Mouse (Mus musculus) intestine, embryonic 14.5 days (tissue): ENCODE measurements at regions not wholly inside any gene's neighbourhood (a gene's known extent, or its start where the extent isn't known, plus 50 kb on each side); places are given as distances from the start of the nearest gene placed in this dataset.

Source experiments
- ATAC-seq: fragments of 200-750 bp; cut with Nextera tagmentation; replicated peaks from 2 replicates; pipeline ENCODE4 v1.8.0; 2017; ENCODE audit warnings: low read depth, moderate number of reproducible peaks, moderate TSS enrichment, moderate library complexity; ENCODE audit not compliant: low FRiP score, low TSS enrichment
- DNase-seq: peaks from one replicate; pipeline ENCODE4 v3.0.0-alpha.2; 2018; ENCODE audit warnings: low spot score
- H3K27ac ChIP-seq: fragments of 300-500 bp; sonication (generic); 2 replicates; pipeline ENCODE4 v1.5.1; 2014; ENCODE audit warnings: low read depth, mild to moderate bottlenecking, control low read depth
- H3K27me3 ChIP-seq: fragments of 300-500 bp; sonication (generic); replicated peaks from 2 replicates; pipeline ENCODE4 v1.6.1; 2014; ENCODE audit warnings: low read length, control low read depth; ENCODE audit not compliant: control insufficient read depth, insufficient read depth
- H3K36me3 ChIP-seq: fragments of 300-500 bp; sonication (generic); 2 replicates; pipeline ENCODE4 v1.6.1; 2014; ENCODE audit warnings: low read length, control low read depth; ENCODE audit not compliant: control insufficient read depth, insufficient read depth
- H3K4me1 ChIP-seq: fragments of 300-500 bp; sonication (generic); replicated peaks from 2 replicates; pipeline ENCODE4 v1.6.1; 2014; ENCODE audit warnings: low read length, control low read depth, mixed read lengths; ENCODE audit not compliant: control insufficient read depth, insufficient read depth
- H3K4me2 ChIP-seq: fragments of 300-500 bp; sonication (generic); 2 replicates; pipeline ENCODE4 v1.6.1; 2014; ENCODE audit warnings: low read length
- H3K4me3 ChIP-seq: fragments of 300-500 bp; sonication (generic); 2 replicates; pipeline ENCODE4 v1.5.1; 2014; ENCODE audit warnings: low read depth, low read length, control low read depth, mixed read lengths
- H3K9ac ChIP-seq: fragments of 300-500 bp; sonication (generic); 2 replicates; pipeline ENCODE4 v1.6.1; 2014; ENCODE audit warnings: mild to moderate bottlenecking, low read length
- H3K9me3 ChIP-seq: fragments of 300-500 bp; sonication (generic); 2 replicates; pipeline ENCODE4 v1.6.1; 2016; ENCODE audit warnings: low read length, control low read depth; ENCODE audit not compliant: control insufficient read depth
- WGBS: fragments of 180-500 bp; shearing (Covaris S2); extraction: QIAGEN DNeasy Blood & Tissue Kit; methylation state at CpG from one replicate; pipeline ENCODE4 v1.1.7; 2014; 5-methylcytosine and 5-hydroxymethylcytosine counted together

- Histone ChIP-seq H3K27ac (no peak overlapping the region), H3K4me1 (peaks cover 3% of the 10 kb centered on the region; the same call in 1 of the 2 replicates), H3K9ac (no peak overlapping the region), H3K36me3 (no peaks in the 10 kb centered on the region), H3K27me3 (no peaks in the 10 kb centered on the region), H3K4me2 (no peak overlapping the region), H3K9me3 (no peaks in the 10 kb centered on the region), H3K4me3 (no peak overlapping the region)
- no peak for ATAC-seq
- DNase-seq: no peak
- WGBS: 63% methylated on average over 10 of the region's 10 CpGs
These were observed 310.0 kb upstream of the Id4 start for GRCm38 (mm10) chr13:47951043-47951442.

- Histone ChIP-seq H3K36me3 (no peaks in the 10 kb centered on the region), H3K9me3 (no peaks in the 10 kb centered on the region), H3K4me3 (no peak overlapping the region), H3K27me3 (no peaks in the 10 kb centered on the region), H3K4me2 (no peak overlapping the region), H3K27ac (no peak overlapping the region), H3K4me1 (peaks cover 3% of the 10 kb centered on the region; the same call in 1 of the 2 replicates), H3K9ac (no peak overlapping the region)
- DNase-seq (no peak), ATAC-seq (no peak)
- 64% methylated on average over 3 of the region's 3 CpGs for WGBS
These were observed 308.1 kb upstream of the Id4 start for GRCm38 (mm10) chr13:47952946-47953345.

GRCm38 (mm10) chr13:47953776-47954175 is 307.3 kb upstream of the Id4 start:
- Histone ChIP-seq H3K9me3 (no peaks in the 10 kb centered on the region), H3K4me2 (no peak overlapping the region), H3K27me3 (no peaks in the 10 kb centered on the region), H3K27ac (no peak overlapping the region), H3K36me3 (no peaks in the 10 kb centered on the region), H3K4me3 (no peak overlapping the region), H3K9ac (no peak overlapping the region), H3K4me1 (peaks cover 3% of the 10 kb centered on the region; the same call in 1 of the 2 replicates)
- WGBS: 73% methylated on average over 7 of the region's 7 CpGs
- no peak for DNase-seq
- ATAC-seq: no peak

- no peak overlapping the region for H3K4me3 ChIP-seq
- no peak overlapping the region for H3K4me2 ChIP-seq
- no peaks in the 10 kb centered on the region for H3K9me3 ChIP-seq
- DNase-seq (no peak), ATAC-seq (no peak)
- H3K27me3 ChIP-seq: no peaks in the 10 kb centered on the region; the same call in 1 of the 2 replicates
- H3K27ac ChIP-seq: no peak overlapping the region
- H3K36me3 ChIP-seq: no peaks in the 10 kb centered on the region
- H3K4me1 ChIP-seq: peaks cover 1% of the 10 kb centered on the region; the same call in 1 of the 2 replicates
- H3K9ac ChIP-seq: no peak overlapping the region
- 78% methylated on average over 10 of the region's 10 CpGs for WGBS
These were observed 305.5 kb upstream of the Id4 start for GRCm38 (mm10) chr13:47955504-47955903.

- no peaks in the 10 kb centered on the region for H3K9me3 ChIP-seq
- H3K27me3 ChIP-seq: no peaks in the 10 kb centered on the region; the same call in 1 of the 2 replicates
- no peak for DNase-seq
- whole genome bisulfite sequencing: 95% methylated on average over 11 of the region's 11 CpGs
- no peak overlapping the region for H3K4me2 ChIP-seq
- H3K36me3 ChIP-seq: no peaks in the 10 kb centered on the region
- no peaks in the 10 kb centered on the region for H3K4me1 ChIP-seq
- H3K27ac ChIP-seq: no peak overlapping the region
- H3K4me3 ChIP-seq: no peak overlapping the region
- no peak for ATAC-seq
- no peak overlapping the region for H3K9ac ChIP-seq
These were observed 303.4 kb upstream of the Id4 start for GRCm38 (mm10) chr13:47957662-47958061.

GRCm38 (mm10) chr13:47974216-47974615 is 286.8 kb upstream of the Id4 start:
- ATAC-seq: no peak
- Histone ChIP-seq H3K9ac (no peak overlapping the region), H3K27me3 (no peaks in the 10 kb centered on the region), H3K9me3 (no peaks in the 10 kb centered on the region), H3K4me1 (peaks cover 4% of the 10 kb centered on the region; the same call in 1 of the 2 replicates), H3K4me2 (peak overlapping the region; percentile 22), H3K36me3 (no peaks in the 10 kb centered on the region), H3K27ac (no peak overlapping the region), H3K4me3 (no peak overlapping the region)
- 21% methylated on average over 12 of the region's 12 CpGs for WGBS
- no peak for DNase-seq

GRCm38 (mm10) chr13:47974756-47975515 is 286.1 kb upstream of the Id4 start:
- 69% methylated on average over 16 of the region's 16 CpGs for WGBS
- ATAC-seq (no peak), DNase-seq (no peak)
- Histone ChIP-seq H3K4me3 (no peak overlapping the region), H3K4me2 (peak overlapping the region; percentile 22), H3K36me3 (no peaks in the 10 kb centered on the region), H3K27me3 (no peaks in the 10 kb centered on the region), H3K4me1 (peaks cover 4% of the 10 kb centered on the region; the same call in 1 of the 2 replicates), H3K9me3 (no peaks in the 10 kb centered on the region), H3K27ac (no peak overlapping the region), H3K9ac (no peak overlapping the region)

GRCm38 (mm10) chr13:47998495-47998894 is 262.5 kb upstream of the Id4 start:
- H3K9ac ChIP-seq: no peak overlapping the region
- H3K4me1 ChIP-seq: no peaks in the 10 kb centered on the region
- WGBS: 70% methylated on average over 5 of the region's 5 CpGs
- H3K27ac ChIP-seq: no peak overlapping the region
- DNase-seq: no peak
- no peaks in the 10 kb centered on the region for H3K36me3 ChIP-seq
- no peak overlapping the region for H3K4me3 ChIP-seq
- H3K4me2 ChIP-seq: no peak overlapping the region
- ATAC-seq: no peak
- no peaks in the 10 kb centered on the region for H3K27me3 ChIP-seq
- no peaks in the 10 kb centered on the region for H3K9me3 ChIP-seq

GRCm38 (mm10) chr13:47999399-47999798 is 261.6 kb upstream of the Id4 start:
- H3K4me1 ChIP-seq: no peaks in the 10 kb centered on the region
- H3K4me2 ChIP-seq: no peak overlapping the region
- no peak overlapping the region for H3K27ac ChIP-seq
- H3K9ac ChIP-seq: no peak overlapping the region
- no peaks in the 10 kb centered on the region for H3K9me3 ChIP-seq
- ATAC-seq (no peak), DNase-seq (no peak)
- no peak overlapping the region for H3K4me3 ChIP-seq
- 76% methylated on average over 4 of the region's 4 CpGs for WGBS
- no peaks in the 10 kb centered on the region for H3K36me3 ChIP-seq
- H3K27me3 ChIP-seq: no peaks in the 10 kb centered on the region
